Mouse (Mus musculus) spleen, postnatal 36 days (tissue): ENCODE data around the gene Slc6a19.
A peak's percentile ranks its signal among the peaks of the same experiment; 100 is the strongest.
"Not testable (repeated sequence)": the region's sequence is repeated elsewhere in the genome, so short reads cannot be mapped to it uniquely, and the experiment has no call there.

Source experiments
- DNase-seq, 2 experiments: peaks; one replicate each; pipeline ENCODE4 v3.0.0; 2022; ENCODE audit warnings: low spot score in 2 of 2, mixed read lengths in 1 of 2

The Slc6a19 gene

DNA sequence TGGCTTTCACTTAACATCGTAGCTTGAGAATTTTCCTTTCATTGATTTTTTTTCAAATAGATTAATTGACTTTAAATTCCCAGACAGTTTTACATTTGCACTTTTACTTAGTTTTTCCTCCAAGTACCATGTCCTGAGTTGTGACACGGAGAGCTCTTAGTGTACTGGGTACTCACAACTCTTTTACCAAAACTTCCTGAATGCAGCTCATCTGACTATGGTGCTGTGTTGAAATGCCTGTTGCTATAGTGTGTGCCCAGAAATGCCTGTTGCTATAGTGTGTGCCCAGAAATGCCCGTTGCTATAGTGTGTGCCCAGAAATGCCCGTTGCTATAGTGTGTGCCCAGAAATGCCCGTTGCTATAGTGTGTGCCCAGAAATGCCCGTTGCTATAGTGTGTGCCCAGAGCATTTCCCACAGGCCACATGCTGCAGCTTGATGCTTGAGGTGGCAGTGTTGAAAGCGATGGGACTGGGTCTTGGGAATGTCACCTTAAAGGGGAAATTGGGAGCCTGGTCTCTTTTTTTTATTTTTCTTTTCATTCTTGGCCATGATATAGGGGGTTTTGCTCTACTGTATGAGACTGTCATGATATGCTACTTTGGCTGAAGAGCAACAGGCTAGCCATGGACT is at the start of gene Slc6a19:
Gene Slc6a19 (minus strand): TSS at position 172 of the 632 bp plus-strand sequence.
- no peak for DNase-seq

- DNase-seq, result no peak
Observed at GRCm38 (mm10) chr13:73751284-73751683, 46.6 kb upstream of the Slc6a19 start.

DNA sequence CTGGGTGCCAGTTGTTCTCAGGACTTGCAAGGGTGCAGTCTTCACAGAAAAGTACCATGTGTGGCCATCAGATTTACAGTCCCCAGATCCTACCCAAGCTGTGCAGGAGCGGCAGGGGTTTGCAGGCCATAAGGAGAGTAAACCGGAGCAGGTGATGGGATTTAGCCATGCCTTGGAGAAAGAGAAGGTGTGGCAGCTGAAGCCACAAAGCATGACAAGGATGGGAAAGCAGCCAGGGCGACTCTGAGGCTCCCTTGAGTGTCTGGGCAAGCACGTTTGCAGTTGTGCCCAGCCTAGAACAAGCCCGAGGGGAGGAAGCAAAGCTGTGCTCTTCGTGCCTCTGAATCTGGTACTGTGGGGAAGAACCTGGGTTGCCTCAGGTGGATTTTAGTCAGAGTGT is 45.8 kb upstream of the Slc6a19 start:
- DNase-seq, result no peak

- peak in 1 of 2 experiments; percentile 25 for DNase-seq
Observed at GRCm38 (mm10) chr13:73748663-73749440, 44.2 kb upstream of the Slc6a19 start.

DNA sequence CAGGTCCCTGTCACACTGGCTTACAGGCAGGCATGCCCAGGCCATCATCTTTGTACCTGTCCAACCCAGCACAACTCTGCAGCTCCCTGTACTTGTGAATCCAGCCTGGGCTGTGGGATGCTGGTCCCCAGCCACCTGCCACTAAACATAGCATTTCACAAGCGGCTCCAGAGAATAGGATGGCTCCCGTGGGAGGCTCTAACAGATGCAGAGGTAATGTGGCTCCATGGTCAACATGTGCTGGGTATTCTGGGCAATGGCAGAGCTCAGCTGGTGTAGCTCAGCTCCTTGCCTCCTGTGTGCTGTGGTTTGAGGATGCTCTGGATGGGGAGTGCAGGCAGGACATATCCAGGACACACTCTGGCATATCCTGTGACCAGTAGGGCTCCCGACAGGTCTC is 39.0 kb upstream of the Slc6a19 start:
- DNase-seq, result no peak

DNA sequence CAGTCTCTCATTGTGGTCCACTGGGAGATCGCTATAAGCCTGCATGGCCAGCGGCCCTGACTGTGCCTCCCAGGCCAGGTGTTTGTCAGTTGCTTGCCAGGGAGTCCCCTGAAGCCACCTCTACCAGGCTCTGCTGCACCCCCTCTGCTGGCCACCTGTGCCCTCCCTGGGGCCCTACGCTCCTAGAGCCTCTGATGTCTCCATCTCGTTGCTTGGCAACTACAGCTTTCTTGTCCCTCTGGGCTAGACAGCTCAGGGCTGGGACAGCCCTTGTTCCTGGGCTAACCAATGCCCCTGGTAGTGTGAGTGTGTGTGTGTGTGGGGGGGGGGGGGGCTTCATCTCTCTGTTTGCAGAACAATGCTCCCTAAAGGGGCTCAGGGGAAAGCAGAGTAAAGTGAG is 38.3 kb upstream of the Slc6a19 start:
- DNase-seq, result no peak

GRCm38 (mm10) chr13:73740399-73740944 is 35.8 kb upstream of the Slc6a19 start:
- DNase-seq, result not testable (repeated sequence)

DNA sequence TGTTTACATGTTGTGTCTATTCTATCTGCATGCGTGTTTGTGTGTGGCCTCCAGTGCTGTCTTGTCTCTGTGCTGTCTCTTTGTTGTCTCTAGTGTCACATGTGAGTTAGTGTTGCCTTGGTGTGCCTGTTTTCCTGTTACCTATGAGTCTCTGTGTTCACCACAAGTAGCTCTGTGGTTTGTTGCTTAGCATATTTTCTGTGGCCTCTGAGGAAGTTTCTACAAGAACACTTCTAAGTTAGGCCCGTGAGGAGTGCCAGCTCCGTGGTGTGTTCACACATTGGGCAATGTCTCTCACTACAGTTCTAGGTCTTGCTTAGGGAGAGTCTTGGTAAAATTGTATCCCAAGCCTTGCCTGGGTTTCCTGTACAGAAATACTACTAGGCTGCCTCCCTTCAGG is 32.3 kb upstream of the Slc6a19 start:
- peak; percentile 33 to 37 for DNase-seq

DNA sequence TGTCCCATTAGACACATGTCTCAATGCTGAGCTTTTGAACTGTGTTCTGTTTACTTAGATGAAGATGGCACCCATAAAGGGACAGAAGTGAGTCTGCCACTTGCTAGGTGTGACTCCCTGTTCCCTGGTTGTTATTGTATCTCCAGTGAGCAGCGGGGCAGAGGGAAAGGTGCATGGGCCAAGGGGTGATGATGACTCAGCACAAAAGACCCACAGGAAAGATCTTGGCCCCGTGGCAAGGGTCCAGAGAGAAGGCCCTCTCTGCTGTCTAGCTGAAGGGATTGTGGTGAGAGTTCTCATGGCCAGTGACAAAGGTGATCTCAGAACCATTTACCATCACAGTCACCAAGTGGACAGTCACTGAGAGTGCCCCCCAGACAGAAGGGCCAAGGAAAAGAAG is 31.3 kb upstream of the Slc6a19 start:
- DNase-seq, result no peak

DNA sequence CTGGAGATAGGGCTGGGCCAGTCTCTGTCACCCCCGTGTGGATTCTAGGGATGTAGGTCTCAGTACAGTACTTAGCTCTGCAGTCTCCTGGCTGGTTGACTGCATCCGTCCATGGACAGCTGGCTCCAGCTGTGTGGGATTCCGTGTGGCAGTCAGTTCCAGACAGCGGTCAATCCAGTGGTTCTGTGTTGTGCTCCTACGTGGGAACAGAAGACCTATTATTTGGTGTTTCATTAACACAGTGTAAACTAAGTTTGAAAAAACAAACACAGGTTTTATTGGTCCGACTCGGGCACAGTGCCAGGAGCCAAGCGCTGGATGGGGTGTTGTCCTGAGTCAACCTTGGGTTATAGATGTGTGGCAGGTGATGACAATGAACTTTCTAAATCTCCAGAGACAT is 30.6 kb upstream of the Slc6a19 start:
- no peak for DNase-seq

DNA sequence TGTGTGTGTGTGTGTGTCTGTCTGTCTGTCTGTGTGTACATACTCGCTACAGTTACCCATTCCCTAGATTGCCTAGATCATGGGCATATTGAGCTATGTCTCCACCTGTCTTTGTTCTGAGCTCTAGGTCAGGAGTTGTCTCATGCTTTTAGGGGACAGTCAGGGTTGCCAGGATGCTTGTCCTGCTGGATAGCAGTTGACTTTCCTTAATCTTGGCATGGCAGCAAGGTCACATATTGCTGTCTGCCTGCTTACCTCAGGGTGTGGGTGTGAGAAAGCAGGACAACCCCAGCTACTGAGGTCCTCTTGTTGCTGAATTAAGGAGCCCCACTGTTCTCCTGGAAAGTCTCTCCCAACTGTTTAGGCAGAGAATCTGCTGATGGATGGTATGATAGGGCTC is 29.7 kb upstream of the Slc6a19 start:
- DNase-seq, result no peak

DNA sequence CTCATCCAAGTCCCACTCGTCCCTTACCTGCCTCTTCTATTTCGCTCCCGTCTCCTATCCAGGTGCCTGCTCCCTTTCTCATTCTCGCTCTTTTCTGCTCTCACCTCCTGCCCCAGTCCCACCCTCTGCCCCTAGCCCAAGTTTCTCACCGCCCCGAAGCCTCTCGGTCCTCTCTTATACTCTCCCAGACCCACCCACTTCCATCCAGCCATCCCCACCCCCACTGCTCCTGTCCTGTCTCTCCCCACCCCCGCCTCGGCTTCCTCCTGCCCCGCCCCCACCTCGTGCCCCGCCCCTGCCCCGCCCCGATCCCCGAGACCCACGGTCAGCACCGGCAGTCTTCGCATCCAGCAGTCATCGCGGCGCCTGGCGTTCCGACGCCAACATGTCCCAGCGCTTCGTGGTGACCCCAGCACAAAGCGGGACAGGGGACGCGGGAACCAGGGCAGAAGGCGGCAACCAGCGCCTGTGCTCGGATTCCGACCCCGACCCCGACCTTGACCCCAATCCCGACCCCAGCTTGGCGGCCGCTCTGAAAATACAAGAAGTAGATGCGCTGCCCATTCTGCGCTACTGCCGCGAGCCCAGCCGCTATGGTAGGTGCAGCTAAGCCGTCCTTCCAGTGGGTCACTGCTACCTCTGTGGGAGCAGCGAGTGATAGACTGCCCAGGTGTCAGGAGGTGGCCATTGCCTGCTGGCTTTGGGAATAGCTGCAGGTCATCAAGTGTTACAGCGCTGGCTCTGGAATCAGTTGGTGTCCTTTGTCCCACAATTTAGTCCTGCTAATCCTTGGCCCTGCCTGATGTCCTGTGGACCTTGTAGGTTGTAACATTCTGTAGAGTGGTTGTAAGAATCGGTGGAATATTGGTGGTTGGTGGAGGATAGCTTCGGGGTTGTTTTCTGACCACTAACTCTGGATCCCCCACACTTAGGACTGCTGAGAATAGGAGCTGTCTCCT is 28.4 kb upstream of the Slc6a19 start, which contains the start of gene Slc12a7:
Gene Slc12a7 (plus strand): TSS at position 353 of the 959 bp plus-strand sequence.
- no peak for DNase-seq

GRCm38 (mm10) chr13:73732235-73732634 is 27.6 kb upstream of the Slc6a19 start:
- no peak for DNase-seq

- DNase-seq, result no peak
Observed at GRCm38 (mm10) chr13:73730913-73731312, 26.2 kb upstream of the Slc6a19 start.

DNA sequence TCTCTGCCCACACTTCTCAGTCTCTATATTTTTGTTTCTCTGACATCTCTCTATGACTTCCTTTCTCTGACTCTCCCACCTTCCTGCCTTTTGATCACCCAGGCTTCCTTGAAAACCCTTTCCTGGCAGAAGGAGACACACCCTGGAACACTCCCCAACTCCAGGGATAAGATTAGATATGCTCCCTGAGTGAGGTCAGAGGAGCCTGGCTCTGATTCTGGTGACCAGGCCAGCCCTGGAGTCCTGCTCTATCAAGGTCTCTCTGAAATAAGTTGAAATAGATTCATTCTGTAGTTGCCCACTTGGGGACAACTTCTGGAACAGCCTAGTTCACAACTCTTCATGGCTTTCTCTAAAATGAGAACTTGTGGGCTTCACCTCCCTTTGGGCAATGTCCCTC is 24.0 kb upstream of the Slc6a19 start:
- no peak for DNase-seq

DNA sequence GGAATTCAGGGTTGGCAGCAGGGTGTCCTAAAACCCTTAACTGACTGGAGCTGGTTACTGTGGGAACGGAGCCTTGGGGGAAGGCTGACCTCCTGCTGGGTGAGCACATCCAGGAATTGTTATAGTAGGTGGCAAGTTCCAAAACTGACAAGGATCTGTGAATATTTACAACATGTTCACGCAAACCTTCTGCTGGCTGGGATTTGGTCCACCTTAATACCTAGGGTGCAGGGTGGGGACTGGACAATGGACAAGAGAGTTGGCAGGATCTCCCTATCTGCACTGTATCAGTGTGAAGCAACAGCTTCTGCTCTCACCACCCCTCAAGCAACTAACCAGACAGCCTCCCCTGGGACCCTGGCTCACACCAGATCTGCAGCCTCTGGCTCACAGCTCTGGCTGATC is 23.0 kb upstream of the Slc6a19 start:
- no peak for DNase-seq

DNA sequence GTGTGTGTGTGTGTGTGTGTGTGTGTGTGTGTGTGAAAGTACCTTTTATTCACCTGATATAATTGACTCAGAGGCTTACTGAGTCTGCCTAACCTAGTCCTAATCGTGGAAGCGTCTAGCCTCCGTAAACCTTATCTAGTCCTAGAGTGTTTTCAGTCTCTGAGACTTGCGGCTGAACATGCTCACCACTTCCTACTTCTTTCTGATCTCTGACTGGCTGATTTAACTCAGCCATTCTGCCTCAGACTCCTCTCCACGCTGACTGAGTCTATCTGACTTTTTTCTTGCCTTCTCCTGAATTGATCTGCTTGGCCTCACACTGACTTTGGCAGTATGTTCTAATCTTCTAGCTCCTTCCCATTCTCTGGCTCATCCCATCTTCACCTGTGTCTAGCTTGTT is 20.6 kb upstream of the Slc6a19 start:
- DNase-seq, result peak; percentile 21 to 23

DNA sequence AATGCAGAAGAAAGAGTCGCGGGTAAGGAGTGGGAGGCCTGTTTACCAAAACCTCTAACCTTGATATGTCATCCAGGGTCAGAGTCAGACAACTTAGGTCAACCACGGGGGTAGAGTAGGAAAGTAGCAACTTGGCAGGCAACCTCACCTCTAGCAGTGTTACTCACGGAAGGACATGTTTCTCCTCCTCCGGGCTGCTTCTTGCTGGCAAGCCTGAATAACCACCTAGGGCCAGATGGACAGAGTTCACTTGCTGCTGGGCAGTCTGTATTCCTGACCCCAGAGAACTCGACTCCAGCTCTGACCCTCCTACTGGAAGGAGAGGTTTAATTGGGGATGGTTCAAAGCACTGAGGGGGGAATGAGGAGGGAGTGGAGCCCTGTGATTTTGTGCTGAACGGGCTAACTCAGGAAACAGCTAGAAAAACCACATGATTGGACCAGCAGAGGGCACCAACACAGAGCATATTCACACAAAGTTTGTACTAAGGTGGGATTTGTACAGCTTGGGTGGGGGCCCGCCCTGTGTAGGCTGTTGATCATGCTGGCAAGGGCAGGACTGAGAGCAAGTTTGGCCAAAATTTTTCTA is 18.5 kb upstream of the Slc6a19 start:
- peak in 1 of 2 experiments; percentile 12 for DNase-seq

DNA sequence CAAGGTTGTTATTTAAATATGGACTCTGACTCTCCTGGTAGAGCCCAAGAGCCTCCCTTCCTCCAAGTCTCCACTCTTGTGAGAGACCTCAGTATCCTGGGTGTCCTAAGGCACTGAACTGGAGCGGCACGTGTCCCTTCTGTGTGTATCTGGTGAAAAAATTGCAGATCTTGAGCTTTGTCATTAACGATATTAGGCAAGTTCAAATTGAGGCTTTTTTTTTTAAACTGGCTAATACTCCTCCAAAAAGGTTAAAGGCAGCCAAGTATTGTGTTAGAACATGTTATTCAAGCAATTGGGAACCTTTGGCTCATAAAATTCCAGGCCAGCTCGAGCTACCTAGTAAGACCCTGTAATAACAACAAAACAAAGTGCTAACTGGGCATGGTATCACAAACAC is 15.6 kb upstream of the Slc6a19 start:
- no peak for DNase-seq

DNA sequence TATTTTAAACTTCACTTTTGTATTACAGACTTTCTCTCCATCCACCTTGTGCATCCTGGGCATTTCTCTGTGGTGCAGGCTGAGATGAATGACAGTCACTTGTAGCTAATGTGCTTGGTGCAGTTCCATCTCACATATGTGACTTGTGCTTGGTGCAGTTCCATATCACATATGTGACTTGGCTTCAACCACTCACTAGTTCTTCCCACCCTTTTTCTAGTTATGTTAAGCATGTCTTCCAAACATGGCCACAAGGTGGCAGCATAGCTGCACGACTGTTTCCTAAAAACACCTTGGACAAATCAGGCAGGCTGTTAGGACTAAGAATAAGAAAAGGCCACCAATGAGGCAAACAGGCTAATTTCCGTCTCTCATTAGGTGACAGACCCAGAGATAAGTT is 13.6 kb upstream of the Slc6a19 start:
- DNase-seq, result peak; percentile 45 to 61

GRCm38 (mm10) chr13:73714020-73714419 is 9.4 kb upstream of the Slc6a19 start:
- DNase-seq, result no peak
